Mouse (Mus musculus): ENCODE measurements around the gene Bbs1. TPM values are rescaled to one million over a fixed set of nuclear protein-coding genes. Genes with fewer than 3 reads are reported as not detected.

The Bbs1 gene
- polyA plus RNA-seq, 1 experiment from 2014 or later = 8.7 TPM

DNA sequence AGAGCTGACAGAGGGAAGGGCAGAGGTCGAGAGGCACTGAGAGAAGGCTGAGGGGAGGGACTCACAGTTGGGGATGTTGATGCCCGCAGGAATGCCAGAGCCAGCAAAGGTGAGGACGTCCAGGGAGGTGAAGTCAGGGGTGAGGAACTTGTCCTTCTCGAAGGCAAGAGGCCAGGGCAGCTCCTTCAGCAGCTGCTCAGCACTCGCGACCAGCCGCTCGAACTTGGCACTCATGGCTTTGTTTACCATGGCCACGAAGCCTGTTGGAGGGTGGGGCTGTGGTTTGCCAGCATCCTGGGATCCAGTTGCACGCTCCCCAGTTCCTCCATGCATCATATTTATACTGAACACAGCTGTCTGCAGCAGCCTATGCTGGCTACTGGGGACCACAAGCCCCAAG is 10.4 kb upstream of the Bbs1 start:
- 90% methylated on average over 10 of the region's 10 CpGs for WGBS
- H3K9me3 ChIP-seq = no peaks in the 10 kb centered on the region
- no peak for DNase-seq (ENCODE audit: extremely low spot score, low spot score)

DNA sequence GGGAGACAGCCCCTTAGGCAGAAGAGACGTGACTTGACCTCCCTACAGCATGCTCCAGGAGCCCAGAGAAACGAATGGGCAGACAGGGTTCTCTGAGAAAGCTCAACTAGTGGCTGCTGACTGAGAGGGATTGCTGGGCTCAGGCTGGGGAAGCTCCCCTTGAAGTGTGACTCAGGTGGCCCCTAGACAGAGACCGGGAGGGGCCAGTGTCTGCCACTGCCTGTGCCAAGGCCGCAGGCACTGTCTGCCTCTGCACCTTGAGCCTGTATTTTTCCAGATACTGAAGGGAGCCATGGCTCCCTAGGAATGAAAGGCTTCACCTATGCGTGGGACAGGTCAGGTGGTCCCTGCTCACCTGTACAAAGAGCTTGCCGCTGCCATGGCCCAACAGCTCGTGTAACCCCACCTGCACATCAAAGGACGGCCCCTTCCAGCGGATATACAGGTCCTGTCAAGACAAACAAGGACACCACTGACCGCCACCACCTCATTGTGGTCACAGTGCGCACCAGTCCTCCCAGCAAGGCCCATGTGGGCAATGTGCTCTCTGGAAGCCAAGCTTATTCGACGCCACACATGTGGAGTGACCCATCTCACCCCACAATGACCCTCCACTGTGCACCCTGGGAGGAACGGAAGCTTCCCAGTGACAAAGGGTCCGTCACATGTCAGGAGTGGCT is 9.6 kb upstream of the Bbs1 start:
- WGBS = 91% methylated on average over 15 of the region's 15 CpGs
- no peak for DNase-seq (ENCODE audit: extremely low spot score, low spot score)
- H3K36me3 ChIP-seq (replicated peaks) = peaks cover 99% of the 10 kb centered on the region
- H3K27ac ChIP-seq = no peak overlapping the region
- no peaks in the 10 kb centered on the region for H3K27me3 ChIP-seq (ENCODE audit: poor library complexity, severe bottlenecking)
- no peak overlapping the region for H3K4me3 ChIP-seq
- H3K4me1 ChIP-seq = no peaks in the 10 kb centered on the region
- no peaks in the 10 kb centered on the region for H3K9me3 ChIP-seq

More for the DNA sequence above, 10.4 kb upstream of the Bbs1 start:
- H3K36me3 ChIP-seq (replicated peaks) = peaks cover 99% of the 10 kb centered on the region
- no peak overlapping the region for H3K27ac ChIP-seq
- no peaks in the 10 kb centered on the region for H3K4me1 ChIP-seq
- H3K4me3 ChIP-seq = no peak overlapping the region
- no peaks in the 10 kb centered on the region for H3K27me3 ChIP-seq (ENCODE audit: poor library complexity, severe bottlenecking)

DNA sequence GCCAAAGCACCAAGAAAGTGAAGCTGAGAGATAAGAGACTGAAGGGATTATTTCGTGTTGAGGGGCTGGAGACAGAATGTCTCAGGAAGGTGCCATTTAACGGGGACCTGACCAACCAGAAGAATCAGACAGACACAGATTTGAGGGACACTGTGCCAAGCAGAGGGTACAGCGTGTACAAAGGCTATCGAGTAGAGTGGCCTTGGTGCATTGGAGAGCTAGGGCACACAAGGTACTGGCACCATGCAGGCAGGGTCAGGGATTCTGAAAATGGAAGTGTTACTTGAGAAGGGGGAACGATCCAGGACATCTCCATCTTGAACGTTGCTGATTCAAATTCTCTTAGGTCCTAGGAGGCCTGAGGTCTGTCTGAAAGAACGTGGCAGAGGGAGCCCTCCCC is 2.9 kb upstream of the Bbs1 start:
- peaks cover 10% of the 10 kb centered on the region for H3K4me1 ChIP-seq
- peaks cover 74% of the 10 kb centered on the region for H3K36me3 ChIP-seq (replicated peaks)
- no peaks in the 10 kb centered on the region for H3K9me3 ChIP-seq
- no peak overlapping the region for H3K27ac ChIP-seq
- no peaks in the 10 kb centered on the region for H3K27me3 ChIP-seq (ENCODE audit: poor library complexity, severe bottlenecking)
- WGBS = 93% methylated on average over 7 of the region's 7 CpGs
- no peak for DNase-seq (ENCODE audit: extremely low spot score, low spot score)
- H3K4me3 ChIP-seq = no peak overlapping the region

DNA sequence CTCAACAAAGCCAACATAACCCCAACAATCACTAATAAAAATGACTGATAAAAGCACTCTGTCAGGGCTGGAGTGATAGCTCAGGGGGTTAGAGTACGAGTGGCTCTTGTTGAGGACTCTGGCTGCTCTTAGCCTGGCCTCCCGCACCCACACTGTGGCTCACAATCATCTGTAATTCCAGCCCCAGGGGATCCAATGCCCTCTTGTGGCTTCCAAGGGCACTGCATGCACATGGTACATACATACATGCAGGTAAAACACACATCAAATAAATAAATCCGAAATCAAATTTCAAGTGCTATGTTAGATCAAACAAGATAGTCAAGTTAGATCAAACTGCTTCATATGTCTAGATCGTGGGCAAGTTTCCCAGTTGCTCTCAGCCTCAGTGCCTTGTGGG is 1.7 kb upstream of the Bbs1 start:
- 90% methylated on average over 4 of the region's 4 CpGs for WGBS
- H3K27ac ChIP-seq = no peak overlapping the region
- H3K4me1 ChIP-seq = peaks cover 10% of the 10 kb centered on the region
- no peak overlapping the region for H3K4me3 ChIP-seq
- no peaks in the 10 kb centered on the region for H3K27me3 ChIP-seq (ENCODE audit: poor library complexity, severe bottlenecking)
- no peaks in the 10 kb centered on the region for H3K9me3 ChIP-seq
- H3K36me3 ChIP-seq (replicated peaks) = peaks cover 70% of the 10 kb centered on the region
- no peak for DNase-seq (ENCODE audit: extremely low spot score, low spot score)

DNA sequence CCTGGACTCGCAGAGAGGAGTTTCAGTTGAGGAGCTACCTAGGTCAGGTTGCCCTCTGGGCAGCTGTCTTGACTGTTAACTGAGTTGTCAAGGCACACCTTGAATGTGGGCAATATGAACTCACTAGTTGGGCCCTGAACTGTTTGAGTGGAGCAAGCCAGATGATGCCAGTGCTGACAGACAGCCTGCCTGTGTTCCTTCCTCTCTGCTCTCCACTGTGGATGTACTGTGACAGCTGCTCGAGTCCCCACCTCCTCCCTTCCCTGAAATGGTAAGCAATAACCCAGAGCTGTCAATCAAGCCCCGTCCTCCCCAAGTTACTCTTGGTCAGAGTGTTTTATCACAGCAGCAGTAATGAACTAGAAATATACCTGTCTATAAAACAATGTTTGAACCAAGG is 6.5 kb downstream of the Bbs1 start:
- Histone ChIP-seq H3K27me3 (ENCODE audit: poor library complexity, severe bottlenecking) (no peaks in the 10 kb centered on the region), H3K27ac (no peak overlapping the region), H3K9me3 (no peaks in the 10 kb centered on the region), H3K4me1 (no peaks in the 10 kb centered on the region), H3K4me3 (no peak overlapping the region), H3K36me3 (replicated peaks) (peaks cover 59% of the 10 kb centered on the region)
- no peak for DNase-seq (ENCODE audit: extremely low spot score, low spot score)
- 84% methylated on average over 3 of the region's 3 CpGs for WGBS

DNA sequence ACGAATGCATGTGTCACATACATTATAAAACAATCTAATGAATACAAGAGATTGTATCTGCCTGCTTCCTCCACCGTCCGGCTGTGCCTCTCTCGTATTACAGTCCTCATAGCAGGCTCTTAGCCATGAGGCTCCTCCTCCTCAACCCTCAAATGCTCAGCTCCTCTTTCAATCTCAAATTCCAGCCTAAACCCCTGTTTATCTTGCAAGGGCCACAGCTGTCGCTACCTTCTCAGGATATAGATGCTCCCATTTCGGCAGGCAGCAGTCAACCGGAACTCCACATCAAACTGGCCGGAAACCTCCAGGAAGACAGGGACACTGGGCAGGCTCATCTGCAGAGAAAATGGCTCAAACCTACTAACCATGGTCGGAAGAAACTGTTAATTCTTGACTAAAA is 7.5 kb downstream of the Bbs1 start:
- Histone ChIP-seq H3K27ac (no peak overlapping the region), H3K36me3 (replicated peaks) (peaks cover 59% of the 10 kb centered on the region), H3K4me3 (no peak overlapping the region), H3K4me1 (no peaks in the 10 kb centered on the region), H3K27me3 (ENCODE audit: poor library complexity, severe bottlenecking) (no peaks in the 10 kb centered on the region), H3K9me3 (no peaks in the 10 kb centered on the region)
- no peak for DNase-seq (ENCODE audit: extremely low spot score, low spot score)
- 85% methylated on average over 9 of the region's 9 CpGs for WGBS

DNA sequence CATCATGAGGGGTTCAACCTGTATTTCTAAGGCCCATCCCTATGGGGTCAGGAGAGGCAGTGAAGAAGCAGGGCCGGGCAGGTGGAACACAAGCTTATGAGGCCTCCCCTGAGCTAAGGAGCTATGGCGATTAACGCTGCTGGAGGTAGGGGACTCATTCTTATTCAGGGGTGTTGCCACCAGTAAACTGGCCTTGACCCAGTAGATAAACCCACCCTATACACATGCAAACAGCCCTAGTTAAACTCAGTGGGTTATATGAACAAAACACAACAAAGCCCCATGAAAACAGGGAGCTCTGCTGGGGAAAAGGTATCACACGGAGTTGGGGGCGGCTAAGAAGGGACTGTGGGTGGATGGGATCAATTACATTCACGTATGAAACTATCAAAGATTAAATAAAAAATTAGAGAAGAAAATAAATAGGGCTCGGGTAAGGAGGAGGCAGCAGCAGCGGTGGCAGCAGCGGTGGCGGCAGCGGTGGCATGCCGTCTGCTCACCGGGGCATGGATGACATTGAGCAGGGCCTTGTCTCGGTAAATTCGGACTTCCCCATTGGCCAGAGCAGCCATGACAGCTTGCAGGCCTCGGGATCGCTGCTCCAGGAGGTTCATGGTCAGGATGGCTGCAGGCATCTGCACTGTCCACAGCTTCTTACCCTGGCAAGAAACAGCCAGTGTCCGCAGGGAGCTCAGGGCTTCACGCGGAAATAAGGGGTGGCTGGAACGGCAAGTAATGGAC is 9.5 kb downstream of the Bbs1 start:
- Histone ChIP-seq H3K27me3 (ENCODE audit: poor library complexity, severe bottlenecking) (no peaks in the 10 kb centered on the region), H3K36me3 (replicated peaks) (peaks cover 48% of the 10 kb centered on the region), H3K9me3 (no peaks in the 10 kb centered on the region), H3K27ac (no peak overlapping the region; the same call in 1 of the 2 replicates), H3K4me1 (no peaks in the 10 kb centered on the region), H3K4me3 (no peak overlapping the region)
- DNase-seq (ENCODE audit: extremely low spot score, low spot score) = no peak
- 62% methylated on average over 21 of the region's 21 CpGs for WGBS

DNA sequence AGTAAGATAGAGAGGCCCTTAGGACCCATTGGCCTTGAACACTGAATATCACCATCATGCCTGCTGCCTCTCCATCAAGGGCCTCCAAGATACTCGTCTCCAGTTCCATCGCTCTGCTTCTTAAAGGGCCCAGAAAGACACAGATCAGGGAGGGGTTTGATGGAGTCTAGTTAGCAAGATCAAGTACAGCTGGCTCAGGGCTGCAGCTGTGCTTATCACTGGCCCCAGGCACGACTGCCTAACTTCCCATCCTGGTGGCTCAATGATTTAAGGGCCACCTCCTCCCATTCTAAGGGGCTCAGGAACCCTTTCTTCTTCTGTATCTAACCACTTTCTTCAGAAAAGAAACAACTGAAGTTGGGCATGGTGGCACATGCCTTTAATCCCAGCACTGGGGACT is 14.6 kb downstream of the Bbs1 start:
- no peak for DNase-seq (ENCODE audit: extremely low spot score, low spot score)
- WGBS = 77% methylated on average over 3 of the region's 3 CpGs
- peaks cover 44% of the 10 kb centered on the region for H3K36me3 ChIP-seq (replicated peaks)
- no peaks in the 10 kb centered on the region for H3K9me3 ChIP-seq
- H3K27ac ChIP-seq = no peak overlapping the region
- no peaks in the 10 kb centered on the region for H3K4me1 ChIP-seq
- H3K27me3 ChIP-seq (ENCODE audit: poor library complexity, severe bottlenecking) = no peaks in the 10 kb centered on the region
- no peak overlapping the region for H3K4me3 ChIP-seq

DNA sequence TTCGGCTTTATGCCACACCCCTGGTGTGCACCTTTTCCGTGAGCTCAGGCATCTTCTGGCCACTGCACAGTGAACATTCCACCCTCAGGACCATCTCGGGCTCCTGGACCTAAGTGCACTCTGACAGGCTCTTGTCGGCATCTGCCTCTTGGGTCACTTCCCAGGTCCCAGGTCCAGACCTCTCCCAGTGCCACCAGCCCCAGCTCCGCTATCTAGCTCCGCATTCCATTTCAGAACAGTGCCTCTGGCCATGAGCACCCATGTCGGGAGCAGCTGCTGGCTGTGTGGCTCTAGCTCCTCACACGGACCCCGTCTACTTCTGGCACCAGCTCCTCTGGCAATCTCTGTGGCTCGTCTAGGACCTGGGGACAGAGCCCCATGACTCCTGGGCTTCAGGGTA is 16.6 kb downstream of the Bbs1 start:
- H3K27me3 ChIP-seq (ENCODE audit: poor library complexity, severe bottlenecking) = no peaks in the 10 kb centered on the region
- peaks cover 39% of the 10 kb centered on the region for H3K36me3 ChIP-seq (replicated peaks)
- no peaks in the 10 kb centered on the region for H3K9me3 ChIP-seq
- no peak overlapping the region for H3K27ac ChIP-seq
- WGBS = 90% methylated on average over 10 of the region's 10 CpGs
- H3K4me1 ChIP-seq = no peaks in the 10 kb centered on the region
- H3K4me3 ChIP-seq = no peak overlapping the region
- no peak for DNase-seq (ENCODE audit: extremely low spot score, low spot score)

DNA sequence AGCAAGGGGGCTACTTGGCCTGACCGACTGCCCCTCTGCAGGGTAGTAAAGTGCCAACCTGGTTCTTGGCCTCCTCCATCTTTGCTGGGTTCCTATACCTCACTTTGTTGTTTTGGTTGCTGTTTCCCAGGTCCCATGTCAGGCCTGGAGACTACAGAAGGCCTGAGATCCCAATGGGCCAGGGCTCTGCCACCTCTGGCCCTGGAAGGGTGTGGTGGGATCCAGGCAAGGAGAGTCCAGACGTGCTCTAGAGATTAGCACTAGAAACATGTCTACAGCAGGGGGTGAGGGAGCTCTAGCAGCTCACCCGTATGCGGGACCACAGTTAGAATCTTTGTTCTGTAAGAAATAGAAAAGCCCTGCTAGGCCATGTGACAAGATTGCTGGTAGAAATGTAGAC is 22.5 kb downstream of the Bbs1 start:
- WGBS = 88% methylated on average over 4 of the region's 4 CpGs
- Histone ChIP-seq H3K4me1 (peaks cover 14% of the 10 kb centered on the region), H3K27ac (no peak overlapping the region), H3K27me3 (ENCODE audit: poor library complexity, severe bottlenecking) (no peaks in the 10 kb centered on the region), H3K4me3 (no peak overlapping the region), H3K9me3 (no peaks in the 10 kb centered on the region), H3K36me3 (replicated peaks) (peaks cover 5% of the 10 kb centered on the region; the same call in 1 of the 2 replicates)
- DNase-seq (ENCODE audit: extremely low spot score, low spot score) = no peak

DNA sequence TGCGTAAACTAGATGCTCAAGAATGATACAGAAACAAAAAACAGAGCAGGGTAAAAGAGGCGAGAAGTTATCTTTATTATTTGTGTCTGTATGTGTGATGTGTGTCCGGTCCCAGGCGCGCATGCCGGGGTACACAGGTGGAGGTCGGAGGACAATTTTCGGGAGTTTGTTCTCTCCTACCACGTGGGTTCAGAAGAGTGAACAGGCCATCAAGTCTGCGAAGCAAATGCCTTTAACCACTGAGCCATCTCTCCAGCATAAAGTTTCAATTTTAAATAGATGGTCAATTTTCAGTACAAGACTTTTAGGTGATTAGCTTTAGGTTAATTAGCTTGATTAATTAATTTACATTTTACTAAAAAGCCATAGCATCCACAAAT is 27.1 kb downstream of the Bbs1 start:
- Histone ChIP-seq H3K27ac (no peak overlapping the region), H3K4me1 (peaks cover 39% of the 10 kb centered on the region), H3K36me3 (replicated peaks) (0 out of 2 replicates have a peak, but pooled peaks cover 3% of the 10 kb centered on the region), H3K4me3 (peak overlapping the region; percentile 80), H3K27me3 (ENCODE audit: poor library complexity, severe bottlenecking) (peaks cover 14% of the 10 kb centered on the region), H3K9me3 (no peaks in the 10 kb centered on the region)
- DNase-seq (ENCODE audit: extremely low spot score, low spot score) = no peak
- WGBS = 70% methylated on average over 10 of the region's 10 CpGs

DNA sequence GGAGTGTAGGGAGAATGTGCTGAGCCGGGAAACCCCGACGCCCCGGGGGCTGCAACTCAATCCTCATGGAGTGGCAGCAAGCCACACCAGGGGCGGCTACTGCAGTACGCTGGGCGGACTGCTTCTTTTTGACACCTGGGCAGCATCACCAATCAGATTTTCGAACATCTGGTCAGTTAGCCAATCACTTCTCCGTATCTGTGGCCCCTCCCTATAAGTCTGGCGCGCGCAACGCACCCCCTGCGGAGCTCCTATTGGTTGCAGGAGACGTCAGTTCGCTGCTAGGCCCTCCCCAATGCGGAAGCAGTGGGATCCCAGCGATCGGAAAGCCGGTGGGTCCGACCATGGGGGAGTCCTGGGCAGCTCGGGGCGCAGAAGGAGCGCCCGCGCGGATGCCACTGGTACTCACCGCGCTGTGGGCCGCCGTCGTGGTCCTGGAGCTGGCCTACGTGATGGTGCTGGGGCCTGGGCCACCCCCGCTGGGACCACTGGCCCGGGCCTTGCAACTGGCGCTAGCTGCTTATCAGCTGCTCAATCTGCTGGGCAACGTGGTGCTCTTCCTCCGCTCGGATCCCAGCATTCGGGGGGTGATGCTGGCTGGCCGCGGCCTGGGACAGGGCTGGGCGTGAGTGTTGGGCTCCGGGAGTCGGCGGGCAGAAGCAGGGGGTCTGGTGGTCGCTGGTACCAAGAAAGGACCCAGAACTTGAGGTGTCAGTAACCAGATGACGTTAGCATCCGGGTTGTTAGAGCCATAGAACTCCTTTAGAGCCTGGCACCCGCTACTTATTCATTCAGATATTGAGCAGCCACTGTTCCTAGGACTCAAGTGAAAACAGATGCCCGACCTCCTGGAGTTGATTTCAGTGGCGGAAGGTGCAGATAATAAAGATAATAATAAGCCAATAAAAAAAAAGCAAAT is 27.8 kb downstream of the Bbs1 start, which contains the start of gene Zdhhc24:
TSS of gene Zdhhc24 (plus strand) at position 264 of the 919 bp plus-strand sequence.
- 2% methylated on average over 52 of the region's 52 CpGs for WGBS
- H3K36me3 ChIP-seq (replicated peaks) = 0 out of 2 replicates have a peak, but pooled peaks cover 3% of the 10 kb centered on the region
- no peaks in the 10 kb centered on the region for H3K9me3 ChIP-seq
- peaks cover 39% of the 10 kb centered on the region for H3K4me1 ChIP-seq
- DNase-seq (ENCODE audit: extremely low spot score, low spot score) = peak; percentile 95
- H3K27me3 ChIP-seq (ENCODE audit: poor library complexity, severe bottlenecking) = peaks cover 14% of the 10 kb centered on the region
- H3K27ac ChIP-seq = peak within 1 kb of the TSS; percentile 85
- H3K4me3 ChIP-seq = peak within 1 kb of the TSS; percentile 80
